Mouse (Mus musculus): Measurements from ENCODE around the gene Pdlim5. TPM values are rescaled to one million over a fixed set of nuclear protein-coding genes. Genes with fewer than 3 reads are reported as not detected.

The Pdlim5 gene
- polyA plus RNA-seq, 1 experiment from 2014 or later = 51.4 TPM

Other genes starting within 250 kb of the Pdlim5 start
- gene Bmpr1b, start 226.3 kb downstream of the Pdlim5 start, polyA plus RNA-seq (2014; fragmentation: Nextera tagmentation; extraction: Ambion mirVana) = 4.8 and 12.3 TPM in 2 replicates
- not detected in 2 replicates for gene Gbp5, start 98.3 kb upstream of the Pdlim5 start, polyA plus RNA-seq (2014; fragmentation: Nextera tagmentation; extraction: Ambion mirVana)
- 1.1 and 2.5 TPM in 2 replicates for gene Gbp7, start 134.6 kb upstream of the Pdlim5 start, polyA plus RNA-seq (2014; fragmentation: Nextera tagmentation; extraction: Ambion mirVana)
- 1.2 and 1.3 TPM in 2 replicates for gene Gbp3, start 164.3 kb upstream of the Pdlim5 start, polyA plus RNA-seq (2014; fragmentation: Nextera tagmentation; extraction: Ambion mirVana)
- not detected in 2 replicates for gene Gbp2b, start 199.2 kb upstream of the Pdlim5 start, polyA plus RNA-seq (2014; fragmentation: Nextera tagmentation; extraction: Ambion mirVana)
- 0.99 and 1.2 TPM in 2 replicates for gene Gbp2, start 224.9 kb upstream of the Pdlim5 start, polyA plus RNA-seq (2014; fragmentation: Nextera tagmentation; extraction: Ambion mirVana)

All from kidney, embryonic 14.5 days (tissue).